Mouse (Mus musculus) 3134 (cell line): ENCODE data around the gene Tmem179b.

Experiments used
- DNase-seq: peaks from one replicate; pipeline ENCODE4 v3.0.0-alpha.2; 2011; ENCODE audit warnings: low spot score; ENCODE audit not compliant: insufficient read length; ENCODE audit errors: extremely low read depth

Gene Tmem179b

DNA sequence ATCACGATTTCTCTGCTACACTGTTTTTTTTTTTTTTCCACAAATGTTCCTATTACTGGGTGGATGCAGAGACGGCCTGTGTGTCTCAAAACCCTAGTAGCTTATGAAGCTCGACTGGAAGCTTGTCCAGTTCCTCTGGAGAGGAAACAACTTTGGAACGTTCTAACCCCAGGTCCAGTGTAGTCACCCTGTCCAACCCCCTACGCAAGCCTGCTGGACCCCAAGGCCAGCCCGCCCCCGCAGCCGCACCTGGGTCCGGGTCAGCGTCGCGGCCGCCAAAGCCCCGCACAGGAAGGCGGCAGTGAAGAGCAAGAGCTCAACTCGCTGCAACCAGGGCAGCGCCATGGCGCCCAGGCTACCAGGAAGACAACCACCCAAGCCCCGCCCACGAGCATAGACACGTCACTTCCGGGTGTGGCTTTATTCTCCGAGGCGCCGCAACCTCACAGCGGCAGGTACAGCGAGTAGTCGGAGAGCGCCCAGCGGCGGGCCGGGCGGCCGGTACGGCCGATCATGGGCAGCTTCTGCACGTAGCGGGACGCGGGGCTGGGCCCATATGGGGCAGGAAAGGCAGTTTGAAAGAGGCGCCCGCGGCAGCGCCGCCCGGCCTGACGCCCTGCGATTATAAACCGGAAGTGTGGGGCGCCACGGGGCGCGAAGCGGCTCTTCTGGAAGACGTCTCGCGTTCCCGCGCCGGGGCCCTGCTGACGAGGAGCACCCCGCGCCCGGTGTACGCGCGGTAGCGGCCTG is at the start of gene Tmem179b:
Gene Tmem179b, minus strand, starts transcription at position 382 of the 750 bp plus-strand sequence.
- DNase-seq = peak; percentile 93

DNA sequence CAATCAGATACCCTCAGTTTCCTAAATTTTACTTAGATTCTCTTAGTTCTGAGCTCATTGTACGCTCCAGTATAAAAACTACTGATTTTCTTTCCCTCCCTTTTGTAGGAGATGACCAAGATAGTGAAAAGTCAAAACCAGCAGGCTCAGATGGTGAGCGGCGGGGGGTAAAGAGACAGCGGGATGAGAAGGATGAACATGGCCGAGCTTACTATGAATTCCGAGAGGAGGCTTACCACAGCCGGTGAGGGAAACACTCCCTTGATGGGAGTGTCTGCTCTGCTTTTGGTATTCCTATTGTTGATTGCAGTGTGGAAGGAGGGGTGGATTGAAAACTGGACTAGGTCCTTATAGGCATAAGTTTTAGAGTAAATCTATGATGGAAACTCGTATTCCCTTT is 48.4 kb upstream of the Tmem179b start:
- DNase-seq = no peak

DNA sequence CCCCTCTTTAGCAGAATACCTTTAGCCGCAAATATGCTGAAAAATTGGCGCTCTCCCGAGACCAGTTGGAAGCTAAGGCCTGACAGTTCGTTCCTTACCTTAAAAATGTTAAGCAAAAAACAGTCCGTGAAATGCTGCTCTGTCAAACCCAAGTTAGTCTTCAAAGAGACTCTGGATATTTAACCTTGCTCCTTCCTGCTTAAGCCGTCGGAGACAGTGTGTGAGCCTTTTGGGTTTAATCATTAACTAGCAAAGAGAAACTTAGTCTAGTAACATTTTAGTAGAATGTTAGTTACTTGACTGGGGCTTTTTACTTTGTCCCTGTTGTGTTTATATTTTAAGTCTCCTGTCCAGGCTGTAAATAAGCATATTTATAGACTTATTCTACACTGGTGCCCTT is 46.9 kb upstream of the Tmem179b start:
- DNase-seq = no peak

DNA sequence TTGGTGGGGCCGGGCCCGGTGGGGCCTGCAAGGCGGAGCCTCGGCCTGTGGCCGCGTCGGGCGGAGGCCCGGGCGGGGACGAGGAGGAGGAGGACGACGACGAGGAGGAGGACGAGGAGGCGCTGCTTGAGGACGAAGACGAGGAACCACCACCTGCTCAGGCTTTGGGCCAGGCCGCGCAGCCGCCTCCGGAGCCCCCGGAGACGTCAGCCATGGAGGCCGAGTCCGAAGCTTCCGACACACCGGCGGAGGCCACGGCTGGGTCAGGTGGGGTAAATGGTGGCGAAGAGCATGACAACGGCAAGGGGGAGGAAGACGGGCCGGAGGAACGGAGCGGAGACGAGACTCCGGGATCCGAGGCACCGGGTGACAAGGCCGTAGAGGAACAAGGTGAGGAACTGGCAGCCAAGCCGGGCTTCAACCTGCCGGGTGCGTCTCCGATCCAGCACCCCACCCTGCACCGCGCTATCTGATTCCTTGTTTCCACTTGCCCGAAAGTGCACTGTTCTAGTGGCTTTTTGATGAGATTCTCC is 46.2 kb upstream of the Tmem179b start:
- DNase-seq = no peak

DNA sequence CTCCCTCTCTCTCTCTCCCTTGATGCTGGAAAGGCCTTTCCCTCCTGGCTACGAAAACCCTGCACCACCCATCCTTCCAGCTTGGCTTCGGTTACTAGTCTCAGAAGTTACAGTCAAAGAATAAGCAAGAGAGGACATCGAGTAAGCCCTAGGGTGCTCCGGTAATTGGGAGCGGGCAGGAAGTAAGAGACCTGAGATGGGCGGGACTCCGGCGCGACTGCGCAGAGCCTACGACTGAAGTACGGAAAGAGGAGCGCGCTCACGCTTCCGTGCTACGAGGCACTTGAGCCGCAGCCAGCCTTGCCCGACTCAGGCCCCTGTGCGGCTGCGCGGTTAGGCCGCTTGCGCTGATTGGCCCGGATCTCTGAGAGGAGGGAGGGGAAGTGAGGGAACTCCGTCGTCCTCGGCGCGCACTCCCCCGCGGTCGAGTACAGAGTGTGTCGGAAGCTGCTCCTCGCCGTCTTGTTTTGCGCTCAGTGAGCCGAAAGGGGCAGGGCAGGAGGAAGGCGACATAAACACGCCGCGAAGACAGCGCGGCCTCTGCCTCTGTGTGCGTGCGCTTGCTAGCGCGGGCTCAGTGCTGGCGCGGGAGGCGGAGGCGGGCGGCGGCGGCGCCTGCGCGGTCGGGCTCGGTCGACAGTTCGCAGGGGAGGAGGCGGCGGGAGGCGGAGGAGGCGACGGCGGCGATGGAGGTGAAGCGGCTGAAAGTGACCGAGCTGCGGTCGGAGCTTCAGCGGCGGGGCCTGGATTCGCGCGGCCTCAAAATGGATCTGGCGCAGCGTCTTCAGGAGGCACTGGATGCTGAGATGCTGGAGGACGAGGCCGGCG is 45.5 kb upstream of the Tmem179b start, which contains the start of gene Hnrnpul2:
Gene Hnrnpul2, plus strand, starts transcription at position 415 of the 828 bp plus-strand sequence.
- DNase-seq = peak; percentile 99

DNA sequence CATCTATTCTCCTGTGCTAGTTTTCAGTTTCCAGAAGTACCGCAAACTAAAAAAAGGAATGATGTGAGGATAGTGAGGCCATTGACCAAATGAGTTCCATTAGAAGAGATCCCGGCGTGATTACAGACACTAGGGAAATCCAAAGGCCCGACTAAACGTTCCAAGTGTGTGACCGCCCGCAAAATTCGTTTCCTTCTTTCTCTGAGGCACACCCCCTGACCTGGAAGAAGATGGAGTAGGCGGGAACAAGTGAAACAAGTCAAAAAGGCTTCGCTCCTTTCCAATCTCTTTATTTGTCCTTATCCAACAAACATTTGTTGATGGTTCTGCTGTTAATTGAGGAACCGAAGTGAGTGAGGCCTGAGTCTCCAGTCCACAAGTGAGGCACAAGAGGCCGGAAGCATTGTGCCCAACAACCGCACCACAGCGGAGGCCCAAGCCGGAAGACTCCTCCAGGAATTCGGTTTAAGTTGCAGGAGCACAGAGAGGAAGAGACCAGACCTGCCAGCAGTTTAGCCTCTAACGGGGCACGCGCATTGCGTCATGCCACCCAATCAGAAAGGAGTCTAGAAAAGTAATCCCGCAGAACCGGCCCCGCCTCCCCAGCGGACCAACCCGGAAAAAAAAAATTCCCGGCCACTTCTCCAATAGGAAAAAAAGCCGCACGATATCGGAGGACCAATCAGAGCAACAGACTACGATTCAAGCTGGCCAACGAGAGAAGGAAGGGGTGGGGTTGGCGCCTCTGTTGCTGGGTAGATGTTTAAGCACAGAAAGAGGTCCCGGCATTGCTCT is 44.7 kb upstream of the Tmem179b start, which contains the start of gene Ttc9c:
Gene Ttc9c, minus strand, starts transcription at position 533 of the 795 bp plus-strand sequence.
- DNase-seq = peak; percentile 93

DNA sequence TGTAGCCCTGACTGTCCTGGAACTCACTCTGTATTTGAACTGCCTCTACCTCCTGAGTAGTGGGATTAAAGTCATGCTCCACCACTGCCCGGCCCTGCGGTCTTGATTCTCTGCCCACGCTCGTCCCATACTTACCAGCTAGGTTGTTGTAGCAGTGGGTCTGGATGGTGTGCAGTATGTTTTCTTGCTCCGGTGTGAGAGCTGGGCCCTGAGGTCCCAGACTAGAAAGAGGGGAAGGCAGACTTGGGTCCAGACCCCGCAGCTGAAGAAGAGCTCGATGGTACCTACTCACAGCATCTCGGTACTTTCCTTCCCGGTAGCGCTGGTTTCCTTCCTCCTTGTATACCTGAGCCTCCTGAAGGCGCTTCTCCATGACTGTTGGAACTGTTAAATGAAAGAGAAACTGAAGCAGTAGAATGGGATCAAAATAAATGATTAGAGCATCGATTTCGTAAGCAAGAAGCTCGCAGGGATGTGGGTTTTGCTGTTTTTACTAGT is 44.1 kb upstream of the Tmem179b start:
- DNase-seq = no peak

DNA sequence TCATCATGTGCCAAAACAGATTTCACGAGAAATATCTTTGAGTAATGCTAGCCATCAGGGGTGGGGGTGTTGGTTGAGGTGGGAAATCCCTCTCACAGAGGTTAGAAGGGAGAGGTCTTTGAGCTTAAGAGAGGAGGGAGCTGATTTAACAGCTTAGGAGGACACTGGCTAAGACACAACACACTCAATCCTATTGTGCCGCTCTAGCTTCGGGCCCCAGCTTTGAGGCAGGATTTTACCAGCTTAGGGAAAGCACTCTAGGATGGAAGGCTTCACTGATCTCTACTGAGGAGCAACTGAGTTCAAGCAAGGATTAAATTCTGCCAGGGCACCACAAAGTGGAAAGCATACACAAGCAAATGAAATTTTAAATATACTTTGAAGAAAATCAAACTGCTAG is 42.7 kb upstream of the Tmem179b start:
- DNase-seq = no peak

DNA sequence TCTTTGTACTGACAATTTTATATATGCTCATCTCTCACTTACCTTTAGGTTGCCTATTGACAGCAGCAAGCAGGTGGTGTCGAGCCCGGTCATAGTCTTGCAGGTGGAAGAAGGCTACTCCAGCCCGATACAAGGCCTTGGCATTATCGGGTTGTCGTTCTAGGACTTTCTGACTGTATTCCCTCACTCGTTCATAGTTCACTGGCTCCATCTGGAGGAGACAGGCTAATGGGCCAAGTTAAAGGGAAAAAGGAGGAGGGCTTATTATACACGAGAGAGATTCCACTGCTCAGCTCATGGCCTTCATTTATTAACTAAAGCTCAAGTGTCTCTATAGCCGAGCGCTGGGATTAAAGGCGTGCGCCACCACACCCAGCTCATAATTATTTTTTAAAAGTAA is 41.5 kb upstream of the Tmem179b start:
- no peak for DNase-seq

DNA sequence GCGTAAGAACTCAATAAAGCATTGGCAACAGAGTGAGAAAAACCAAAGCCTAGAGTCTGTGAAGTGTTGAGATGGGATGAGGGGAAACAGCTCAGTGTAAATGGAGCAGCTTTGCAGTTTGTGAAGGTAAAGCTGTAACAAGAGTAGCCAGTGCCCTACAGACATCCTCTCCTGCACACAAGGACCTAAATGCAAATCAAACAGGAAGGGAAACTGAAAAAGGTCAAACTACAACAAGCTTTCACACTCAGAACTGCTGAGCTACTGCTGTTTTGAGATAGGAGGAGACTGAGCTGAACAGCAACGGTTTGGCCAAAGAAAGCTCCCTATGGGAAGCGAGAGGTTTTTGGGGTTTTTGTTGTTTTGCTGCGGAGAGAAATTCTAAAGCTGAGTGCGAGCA is 32.5 kb upstream of the Tmem179b start:
- no peak for DNase-seq

DNA sequence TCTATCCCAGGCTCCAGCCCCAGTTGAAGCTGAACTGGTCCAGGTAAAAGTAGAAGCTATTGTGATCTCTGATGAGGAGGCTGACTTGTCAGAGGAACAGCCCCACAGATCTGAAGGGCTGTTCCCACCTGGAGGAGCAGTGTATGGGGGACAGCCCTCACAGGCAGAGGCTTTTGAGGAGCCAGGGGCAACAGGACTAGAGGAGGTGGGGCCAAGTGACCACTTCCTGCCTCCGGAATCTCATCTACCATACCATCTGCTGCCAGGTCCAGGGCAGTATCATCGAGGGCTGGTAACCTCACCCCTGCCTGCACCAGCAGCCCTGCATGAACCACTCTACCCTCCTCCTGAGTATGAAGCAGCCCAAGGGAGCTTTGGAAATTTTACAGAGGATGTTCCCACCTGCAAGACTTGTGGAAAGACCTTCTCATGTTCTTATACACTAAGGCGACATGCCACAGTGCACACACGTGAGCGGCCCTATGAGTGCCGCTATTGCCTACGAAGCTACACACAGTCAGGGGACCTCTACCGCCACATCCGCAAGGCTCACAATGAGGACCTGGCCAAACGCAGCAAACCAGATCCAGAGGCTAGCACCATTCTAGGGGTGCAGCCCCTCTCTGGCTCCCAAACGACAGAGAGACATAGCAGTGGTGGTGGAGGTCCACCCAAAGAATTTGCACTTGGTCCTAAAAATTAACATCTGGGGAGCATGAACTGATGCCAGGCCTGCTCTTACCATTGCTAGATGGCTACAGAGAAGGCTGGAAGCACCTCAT is 29.8 kb upstream of the Tmem179b start:
- no peak for DNase-seq

DNA sequence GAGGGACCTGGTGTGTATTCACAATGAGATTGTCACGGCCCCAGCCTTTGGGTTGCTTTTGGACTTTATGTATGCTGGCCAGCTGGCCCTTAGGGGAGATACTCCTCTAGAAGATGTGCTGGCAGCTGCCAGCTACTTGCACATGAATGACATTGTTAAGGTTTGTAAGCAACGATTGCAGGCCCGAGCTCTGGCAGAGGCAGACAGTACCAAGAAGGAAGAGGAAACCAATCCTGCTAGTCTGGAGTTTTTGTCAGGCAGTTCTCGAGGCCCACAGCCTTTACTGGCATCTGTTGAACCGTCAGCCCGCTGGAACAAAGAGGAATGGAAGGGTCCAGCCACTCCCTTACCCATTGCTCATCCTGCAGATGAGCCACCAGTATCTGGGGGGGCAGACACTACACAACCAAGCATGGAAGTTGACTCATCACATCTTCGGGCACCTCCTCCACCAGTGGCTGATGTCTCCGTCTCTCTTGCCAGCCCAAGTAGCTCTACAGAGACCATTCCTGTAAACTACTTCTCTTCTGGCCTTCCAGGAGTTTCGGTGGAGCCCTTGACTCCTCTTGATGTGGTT is 29.0 kb upstream of the Tmem179b start:
- DNase-seq = no peak

DNA sequence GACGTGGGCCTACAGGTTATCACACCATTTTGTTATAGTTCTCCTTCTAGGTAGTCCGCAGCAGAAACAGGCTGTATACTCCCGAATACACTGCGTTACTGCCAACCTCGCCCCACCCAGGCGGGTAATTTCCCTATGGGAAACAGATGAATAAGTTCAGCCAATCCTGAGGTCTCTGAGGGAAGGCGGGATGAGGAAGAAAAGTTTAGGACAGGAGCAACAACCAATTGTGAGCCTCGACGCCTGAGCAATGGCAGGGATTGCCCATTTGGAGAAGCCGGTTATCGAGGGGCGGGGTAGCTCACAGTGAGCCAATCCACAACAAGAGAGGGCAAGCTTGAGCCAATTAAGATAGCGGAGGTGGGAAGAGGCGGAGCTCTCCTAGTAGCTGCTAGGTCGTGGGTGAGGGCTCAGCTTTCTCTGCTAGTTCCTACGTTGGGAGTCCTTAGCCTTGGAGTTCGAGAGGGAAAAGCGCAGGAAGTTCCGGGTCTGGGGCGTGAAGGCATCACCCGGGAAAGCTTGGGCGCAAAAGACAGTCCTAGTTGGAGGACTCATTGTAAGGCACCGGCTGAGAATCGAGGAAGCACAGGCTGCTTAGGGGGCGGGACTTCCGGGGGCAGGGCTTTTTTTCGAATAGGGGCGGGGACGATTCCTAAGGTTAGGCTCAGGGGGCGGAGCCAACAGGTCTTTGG is 28.0 kb upstream of the Tmem179b start, which contains the start of gene Zbtb3:
Gene Zbtb3, plus strand, starts transcription at position 426 of the 692 bp plus-strand sequence.
- DNase-seq = peak; percentile 89

DNA sequence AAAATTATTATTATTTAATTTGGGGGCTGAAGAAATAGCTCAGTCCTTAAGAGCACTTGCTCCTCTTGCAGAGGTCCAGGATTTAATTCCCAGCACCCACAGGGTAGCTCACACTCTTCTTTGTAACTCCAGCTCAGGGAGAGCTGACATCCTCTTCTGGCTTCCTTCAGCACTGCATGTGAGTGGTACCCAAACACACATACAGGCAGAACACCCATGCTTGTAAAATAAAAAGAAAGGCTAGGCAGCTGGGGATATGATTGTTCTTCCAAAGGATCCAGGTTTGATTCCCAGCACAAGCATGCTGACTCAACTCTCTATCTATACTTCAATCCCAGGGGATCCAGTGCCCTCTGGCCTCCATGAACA is 24.7 kb upstream of the Tmem179b start:
- no peak for DNase-seq

DNA sequence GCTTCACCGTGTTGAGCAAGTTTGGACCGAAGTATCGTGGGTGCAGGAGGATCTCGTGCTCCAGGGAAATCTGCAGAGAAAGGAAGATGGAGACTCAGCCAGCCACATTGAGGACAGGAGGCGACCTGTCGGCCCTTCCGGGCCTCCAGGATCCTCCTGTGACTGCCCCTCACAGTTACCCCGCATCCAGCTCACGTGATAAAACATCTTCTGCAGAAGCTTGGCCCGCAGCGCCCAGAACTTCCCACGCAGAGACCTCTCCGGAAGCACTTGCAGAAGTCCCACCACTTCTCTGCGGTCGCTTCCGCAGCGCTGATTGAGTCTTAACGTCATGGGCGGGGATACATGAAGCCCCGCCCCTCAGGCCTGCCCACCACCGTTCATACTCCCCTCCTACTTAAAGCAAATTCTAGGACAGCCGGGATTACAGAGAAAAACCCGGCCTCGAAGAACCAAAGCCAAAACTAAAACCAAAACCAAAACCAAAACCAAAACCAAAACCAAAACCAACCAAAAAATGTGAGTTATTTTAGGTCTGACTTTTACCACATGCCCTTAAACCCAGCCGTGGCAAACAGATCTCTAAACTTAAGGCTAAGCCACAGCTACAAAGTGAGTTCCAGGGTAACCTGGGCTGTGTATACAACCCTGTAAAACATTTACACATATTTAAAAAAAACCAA is 24.1 kb upstream of the Tmem179b start, which contains the start of gene Polr2g:
Gene Polr2g, minus strand, starts transcription at position 314 of the 683 bp plus-strand sequence.
- peak; percentile 93 for DNase-seq

DNA sequence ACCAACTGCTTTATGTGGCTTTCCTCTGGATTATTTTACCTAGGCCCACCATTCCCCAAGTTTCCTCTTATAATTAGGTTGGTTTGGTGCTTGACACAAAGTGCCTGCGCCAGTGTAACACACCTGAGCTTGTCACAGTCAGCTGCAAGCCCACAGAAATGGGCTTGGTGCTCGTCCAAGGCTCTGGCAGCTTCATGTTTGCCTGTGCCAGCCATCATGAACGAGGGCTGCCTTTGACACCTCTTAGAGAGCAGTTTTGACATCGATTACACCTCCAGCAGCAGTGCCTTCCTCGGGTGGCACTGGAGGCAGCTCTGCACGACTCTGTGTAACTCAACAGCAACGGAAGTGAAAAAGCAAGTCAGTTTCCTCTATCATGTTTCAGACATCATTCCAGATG is 15.9 kb upstream of the Tmem179b start:
- no peak for DNase-seq

DNA sequence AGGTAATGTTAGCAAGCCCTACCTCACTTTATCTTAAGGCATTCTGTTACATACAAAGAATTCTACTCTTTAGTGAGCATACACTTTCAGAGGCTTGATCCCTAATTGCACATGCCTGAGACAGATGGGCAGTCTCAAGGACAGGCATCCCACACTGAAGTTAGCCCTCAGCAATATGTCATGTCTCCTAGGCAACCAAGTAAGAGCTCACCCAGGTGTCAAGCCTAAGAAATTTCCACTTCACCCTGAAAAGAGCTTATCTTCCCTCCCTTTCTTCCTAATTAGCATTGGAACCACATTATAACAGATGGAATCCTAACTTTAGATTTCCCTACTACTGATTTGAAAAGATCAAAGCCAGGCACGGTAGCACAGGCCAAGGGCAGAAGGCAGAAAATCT is 14.9 kb upstream of the Tmem179b start:
- no peak for DNase-seq

DNA sequence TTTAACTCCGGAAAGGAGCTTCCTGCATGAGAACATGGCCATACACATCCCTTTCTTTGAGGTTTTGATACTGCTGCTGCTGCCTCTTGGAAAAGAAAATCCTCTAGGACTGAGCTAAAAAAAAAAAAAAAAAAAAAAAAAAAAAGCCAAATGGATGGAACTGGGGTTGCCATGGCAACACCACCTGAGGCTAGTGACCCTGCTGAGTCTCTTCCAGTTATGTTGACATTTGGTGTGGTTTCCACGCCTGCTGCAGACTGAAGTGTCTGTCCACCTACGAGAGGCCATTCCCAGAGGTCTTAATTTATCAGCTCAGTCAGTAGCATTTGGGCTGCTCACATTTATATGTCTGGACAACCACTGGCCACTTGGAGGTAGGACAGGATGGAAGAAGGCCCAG is 14.3 kb upstream of the Tmem179b start:
- DNase-seq = no peak
